Mouse (Mus musculus) adrenal gland, postnatal 25 days (tissue): ENCODE measurements around the gene Hhipl2. TPM values are rescaled to one million over a fixed set of nuclear protein-coding genes. Genes with fewer than 3 reads are reported as not detected.

ENCODE experiments used
- total RNA-seq: library from RNA; stranded (reverse); gene quantifications from 2 replicates; pipeline ENCODE4 v1.2.3, GENCODE M21; 2021

Hhipl2 gene
- total RNA-seq, 1 experiment from 2014 or later = not detected

Other genes with a start within 250 kb of the Hhipl2 start
- 14.3 and 20.5 TPM in 2 replicates for gene Disp1, start 196.7 kb upstream of the Hhipl2 start, total RNA-seq
- gene Aida, start 121.6 kb upstream of the Hhipl2 start, total RNA-seq = 54.3 and 59.3 TPM in 2 replicates
- gene Brox, start 120.9 kb upstream of the Hhipl2 start, total RNA-seq = 48.2 and 55.7 TPM in 2 replicates
- 200 and 216 TPM in 2 replicates for gene Mia3, start 48.7 kb upstream of the Hhipl2 start, total RNA-seq
- gene Taf1a, start 29.2 kb upstream of the Hhipl2 start, total RNA-seq = 17.0 and 19.7 TPM in 2 replicates